Mouse (Mus musculus): Measurements from ENCODE around the gene 2610507B11Rik. TPM values are rescaled to one million over a fixed set of nuclear protein-coding genes. Genes with fewer than 3 reads are reported as not detected.
"Not testable (repeated sequence)": the region's sequence is repeated elsewhere in the genome, so short reads cannot be mapped to it uniquely, and the experiment has no call there.

2610507B11Rik gene
- polyA plus RNA-seq, 1 experiment from 2014 or later: 71.9 TPM

DNA sequence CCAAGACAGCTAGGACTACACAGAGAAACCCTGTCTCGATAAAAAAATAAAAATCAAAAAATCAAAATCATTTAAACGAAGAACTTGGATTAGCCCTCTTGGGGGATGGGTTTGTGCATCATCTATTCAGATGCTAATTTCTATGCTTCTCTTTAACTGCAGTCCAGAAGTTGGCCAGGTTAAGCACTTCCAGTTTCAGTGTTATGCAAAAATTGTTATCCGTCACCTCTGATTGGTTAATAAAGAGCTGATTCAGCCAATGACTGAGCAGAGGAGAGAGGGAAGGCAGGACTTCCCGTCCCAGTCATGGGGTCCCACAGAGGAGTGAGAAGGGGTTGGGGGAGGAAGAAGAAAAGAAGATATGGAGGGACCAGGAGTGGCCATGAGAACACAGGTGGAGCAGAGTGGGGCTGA lies 13.8 kb upstream of the 2610507B11Rik start:
- no peaks in the 10 kb centered on the region for H3K27me3 ChIP-seq
- H3K4me2 ChIP-seq: peak overlapping the region; percentile 2; the same call in 1 of the 2 replicates
- peaks cover 25% of the 10 kb centered on the region for H3K36me3 ChIP-seq
- no peak for ATAC-seq (replicated peaks; ENCODE audit: insufficient number of reproducible peaks, insufficient read depth, low FRiP score, low read depth)
- H3K9ac ChIP-seq: no peak overlapping the region
- no peak overlapping the region for H3K4me3 ChIP-seq
- no peak overlapping the region for H3K27ac ChIP-seq
- WGBS: 68% methylated on average over 4 of the region's 4 CpGs
- no peaks in the 10 kb centered on the region for H3K9me3 ChIP-seq (replicated peaks)
- peaks cover 29% of the 10 kb centered on the region for H3K4me1 ChIP-seq (replicated peaks)

DNA sequence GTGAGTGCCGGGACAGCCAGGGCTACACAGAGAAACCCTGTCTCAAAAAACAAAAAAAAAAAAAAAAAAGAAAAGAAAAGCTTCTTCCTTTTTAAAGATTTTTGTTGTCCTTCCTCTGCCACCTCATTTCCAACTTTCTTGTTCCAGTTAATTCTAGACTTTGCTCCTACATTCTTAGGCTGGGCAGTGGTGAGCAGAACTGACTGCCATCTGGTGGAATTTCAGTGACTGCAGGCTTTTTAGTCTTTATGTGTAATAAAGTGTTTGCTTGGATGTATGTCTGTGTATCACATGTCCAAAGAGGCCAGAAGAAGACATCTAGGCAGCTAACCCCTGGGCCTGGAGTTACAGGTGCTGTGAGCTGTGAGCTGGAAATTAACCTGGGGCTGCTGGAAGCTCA lies 4.9 kb upstream of the 2610507B11Rik start:
- H3K4me2 ChIP-seq: no peak overlapping the region
- no peak for ATAC-seq (replicated peaks; ENCODE audit: insufficient number of reproducible peaks, insufficient read depth, low FRiP score, low read depth)
- no peak overlapping the region for H3K4me3 ChIP-seq
- peaks cover 10% of the 10 kb centered on the region; the same call in 1 of the 2 replicates for H3K27me3 ChIP-seq
- no peaks in the 10 kb centered on the region for H3K9me3 ChIP-seq (replicated peaks)
- H3K4me1 ChIP-seq (replicated peaks): no peaks in the 10 kb centered on the region
- no peak overlapping the region for H3K27ac ChIP-seq
- WGBS: 77% methylated on average over 1 of the region's 1 CpGs
- H3K36me3 ChIP-seq: peaks cover 30% of the 10 kb centered on the region
- no peak overlapping the region for H3K9ac ChIP-seq

DNA sequence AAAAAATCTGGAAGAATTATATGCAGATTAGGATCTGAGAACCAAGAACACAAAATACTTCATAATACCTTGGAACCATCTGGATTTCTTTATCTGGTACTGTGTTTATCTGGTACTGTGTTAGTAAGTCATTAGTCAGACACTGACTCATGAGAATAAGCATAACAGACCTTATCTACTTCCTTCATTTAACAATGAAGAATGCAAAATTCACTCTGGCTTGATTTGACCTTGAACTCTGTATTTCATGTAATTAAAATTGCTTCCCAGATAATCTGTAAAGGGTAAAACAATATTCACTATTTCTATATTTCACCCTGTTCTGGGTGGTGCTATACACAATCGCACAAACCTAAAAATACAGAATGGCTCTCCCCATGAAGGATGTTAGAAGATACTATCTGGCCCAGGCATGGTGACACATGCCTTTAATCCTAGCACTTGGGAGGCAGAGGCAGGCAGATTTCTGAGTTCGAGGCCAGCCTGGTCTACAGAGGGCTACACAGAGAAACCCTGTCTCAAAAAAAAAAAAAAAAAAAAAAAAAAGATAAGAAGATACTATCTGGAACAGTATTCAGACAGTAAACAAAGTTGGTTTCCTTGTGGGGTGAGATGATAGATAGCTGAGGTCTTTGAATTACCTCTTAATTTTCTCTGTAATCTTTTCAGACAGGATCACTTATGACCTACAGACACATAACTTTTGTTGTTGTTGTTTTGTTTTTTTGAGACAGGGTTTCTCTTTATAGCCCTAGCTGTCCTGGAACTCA lies 878 bp upstream of the 2610507B11Rik start:
- H3K9me3 ChIP-seq (replicated peaks): no peaks in the 10 kb centered on the region
- peak overlapping the region; percentile 60 for H3K4me2 ChIP-seq
- H3K9ac ChIP-seq: no peak overlapping the region
- no peak for ATAC-seq (replicated peaks; ENCODE audit: insufficient number of reproducible peaks, insufficient read depth, low FRiP score, low read depth)
- no peak overlapping the region for H3K27ac ChIP-seq
- peaks cover 13% of the 10 kb centered on the region for H3K4me1 ChIP-seq (replicated peaks)
- peaks cover 24% of the 10 kb centered on the region for H3K36me3 ChIP-seq
- 93% methylated on average over 2 of the region's 2 CpGs for WGBS
- H3K4me3 ChIP-seq: peak overlapping the region; percentile 98
- peaks cover 10% of the 10 kb centered on the region; the same call in 1 of the 2 replicates for H3K27me3 ChIP-seq

DNA sequence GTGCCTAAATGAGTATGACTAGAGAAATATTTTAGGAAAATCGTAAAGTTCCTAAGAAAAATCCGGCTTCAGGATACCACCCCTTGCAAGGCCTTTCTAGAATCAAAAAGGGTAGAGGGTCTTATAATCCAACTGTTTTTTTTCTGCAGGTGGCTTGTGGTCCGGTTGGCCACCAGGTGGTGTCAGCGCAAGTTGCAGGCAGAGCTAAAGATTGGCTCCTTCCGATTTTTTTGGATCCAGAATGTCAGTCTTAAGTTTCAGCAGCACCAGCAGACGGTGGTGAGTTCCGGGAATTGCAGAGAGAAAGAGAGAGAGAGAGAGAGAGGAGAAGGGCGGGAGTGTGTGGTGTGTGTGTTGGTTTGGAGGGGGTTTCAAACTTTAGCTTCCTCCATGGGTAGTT lies 998 bp downstream of the 2610507B11Rik start:
- H3K9ac ChIP-seq: peak overlapping the region; percentile 86
- peak overlapping the region; percentile 98 for H3K4me3 ChIP-seq
- peaks cover 42% of the 10 kb centered on the region for H3K36me3 ChIP-seq
- WGBS: 5% methylated on average over 8 of the region's 8 CpGs
- peak overlapping the region; percentile 60 for H3K4me2 ChIP-seq
- H3K9me3 ChIP-seq (replicated peaks): no peaks in the 10 kb centered on the region
- peaks cover 13% of the 10 kb centered on the region for H3K4me1 ChIP-seq (replicated peaks)
- H3K27me3 ChIP-seq: peaks cover 10% of the 10 kb centered on the region; the same call in 1 of the 2 replicates
- no peak for ATAC-seq (replicated peaks; ENCODE audit: insufficient number of reproducible peaks, insufficient read depth, low FRiP score, low read depth)
- H3K27ac ChIP-seq: peak overlapping the region; percentile 90; the same call in 1 of the 2 replicates

DNA sequence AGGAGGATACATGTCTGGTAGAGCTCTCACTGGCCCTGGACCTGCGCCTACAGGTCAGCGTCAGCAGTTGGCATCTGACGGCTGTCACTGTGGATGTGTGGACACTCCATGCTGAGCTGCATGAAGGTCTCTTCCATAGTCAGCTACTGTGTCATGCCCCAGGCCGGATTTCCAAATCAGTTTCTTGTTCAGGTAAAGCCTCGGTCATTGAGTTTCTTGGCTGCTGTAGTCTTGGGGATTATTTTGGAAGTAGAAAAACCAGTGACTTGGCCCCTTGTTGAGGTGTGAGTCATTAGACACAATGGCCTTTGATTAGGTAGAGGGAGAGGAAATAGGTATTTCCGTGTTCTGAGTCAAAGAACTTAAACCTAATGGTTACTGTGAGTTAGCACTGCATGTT lies 4.0 kb downstream of the 2610507B11Rik start:
- Histone ChIP-seq H3K9ac (no peak overlapping the region), H3K9me3 (replicated peaks) (no peaks in the 10 kb centered on the region), H3K36me3 (peaks cover 70% of the 10 kb centered on the region), H3K4me1 (replicated peaks) (peaks cover 13% of the 10 kb centered on the region), H3K27me3 (no peaks in the 10 kb centered on the region), H3K4me2 (no peak overlapping the region), H3K27ac (no peak overlapping the region), H3K4me3 (no peak overlapping the region)
- no peak for ATAC-seq (replicated peaks; ENCODE audit: insufficient number of reproducible peaks, insufficient read depth, low FRiP score, low read depth)
- 86% methylated on average over 6 of the region's 6 CpGs for WGBS

DNA sequence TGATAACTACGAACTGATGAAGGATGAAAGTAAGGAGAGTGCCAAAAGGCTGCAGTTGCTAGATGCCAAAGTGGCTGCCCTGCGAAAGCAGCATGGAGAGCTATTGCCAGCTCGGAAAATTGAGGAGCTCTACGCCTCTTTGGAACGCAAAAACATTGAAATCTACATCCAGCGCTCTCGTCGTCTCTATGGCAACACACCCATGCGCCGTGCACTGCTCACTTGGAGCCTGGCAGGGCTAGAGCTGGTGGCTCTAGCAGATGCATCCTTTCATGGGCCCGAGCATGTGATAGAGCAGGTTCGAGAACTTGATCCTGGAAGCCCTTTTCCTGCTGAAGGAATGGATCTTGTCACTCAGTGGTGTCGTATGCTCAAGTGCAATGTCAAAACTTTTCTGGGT lies 10.4 kb downstream of the 2610507B11Rik start:
- Histone ChIP-seq H3K4me3 (no peak overlapping the region), H3K36me3 (peaks cover 96% of the 10 kb centered on the region), H3K4me1 (replicated peaks) (no peaks in the 10 kb centered on the region), H3K9ac (no peak overlapping the region), H3K27me3 (no peaks in the 10 kb centered on the region), H3K4me2 (no peak overlapping the region), H3K9me3 (replicated peaks) (no peaks in the 10 kb centered on the region), H3K27ac (no peak overlapping the region)
- 83% methylated on average over 13 of the region's 13 CpGs for WGBS
- no peak for ATAC-seq (replicated peaks; ENCODE audit: insufficient number of reproducible peaks, insufficient read depth, low FRiP score, low read depth)

DNA sequence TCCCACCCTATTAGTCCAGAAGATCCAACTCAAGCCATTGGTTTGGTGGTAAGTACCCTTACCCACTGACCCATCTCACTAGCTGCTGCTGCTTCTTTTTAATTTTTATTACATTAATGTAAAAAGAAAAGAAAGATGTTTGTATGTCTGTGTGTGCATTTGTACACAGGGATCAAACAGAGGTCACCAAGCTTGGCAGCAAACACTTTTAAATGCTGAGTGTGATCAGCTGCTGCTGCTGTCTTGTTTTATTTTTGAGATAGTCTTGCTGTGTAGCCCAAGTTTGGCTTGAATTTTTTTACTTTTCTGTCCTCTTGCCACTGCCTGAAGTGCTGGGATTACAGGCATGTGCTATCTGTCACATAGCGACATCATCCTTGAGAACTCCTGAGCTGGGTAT lies 14.0 kb downstream of the 2610507B11Rik start:
- Histone ChIP-seq H3K4me3 (no peak overlapping the region), H3K9ac (no peak overlapping the region), H3K27me3 (no peaks in the 10 kb centered on the region), H3K4me1 (replicated peaks) (0 out of 2 replicates have a peak, but pooled peaks cover 3% of the 10 kb centered on the region), H3K4me2 (no peak overlapping the region), H3K27ac (no peak overlapping the region), H3K36me3 (peaks cover 97% of the 10 kb centered on the region), H3K9me3 (replicated peaks) (no peaks in the 10 kb centered on the region)
- WGBS: 97% methylated on average over 1 of the region's 1 CpGs
- ATAC-seq (replicated peaks; ENCODE audit: insufficient number of reproducible peaks, insufficient read depth, low FRiP score, low read depth): no peak

DNA sequence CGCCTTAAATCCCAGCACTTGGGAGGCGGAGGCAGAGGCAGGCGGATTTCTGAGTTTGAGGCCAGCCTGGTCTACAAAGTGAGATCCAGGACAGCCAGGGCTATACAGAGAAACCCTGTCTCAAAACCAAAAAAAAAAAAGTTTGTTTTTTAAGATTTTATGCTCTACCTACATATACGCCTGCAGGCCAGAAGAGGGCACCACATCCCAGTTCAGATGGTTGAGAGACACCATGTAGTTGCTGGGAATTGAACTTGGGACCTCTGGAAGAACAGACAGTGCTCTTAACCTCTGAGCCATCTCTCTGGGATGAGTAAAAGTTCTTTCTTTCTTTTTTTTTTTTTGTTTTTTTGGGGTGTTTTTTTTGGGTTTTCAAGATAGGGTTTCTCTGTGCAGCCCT lies 14.6 kb downstream of the 2610507B11Rik start:
- not testable (repeated sequence) for H3K9ac ChIP-seq; H3K4me2 ChIP-seq; H3K9me3 ChIP-seq (replicated peaks); H3K27ac ChIP-seq; ATAC-seq (replicated peaks; ENCODE audit: insufficient number of reproducible peaks, insufficient read depth, low FRiP score, low read depth); H3K4me3 ChIP-seq; H3K27me3 ChIP-seq; H3K4me1 ChIP-seq (replicated peaks)
- H3K36me3 ChIP-seq: peaks cover 98% of the 10 kb centered on the region
- 94% methylated on average over 4 of the region's 4 CpGs for WGBS

DNA sequence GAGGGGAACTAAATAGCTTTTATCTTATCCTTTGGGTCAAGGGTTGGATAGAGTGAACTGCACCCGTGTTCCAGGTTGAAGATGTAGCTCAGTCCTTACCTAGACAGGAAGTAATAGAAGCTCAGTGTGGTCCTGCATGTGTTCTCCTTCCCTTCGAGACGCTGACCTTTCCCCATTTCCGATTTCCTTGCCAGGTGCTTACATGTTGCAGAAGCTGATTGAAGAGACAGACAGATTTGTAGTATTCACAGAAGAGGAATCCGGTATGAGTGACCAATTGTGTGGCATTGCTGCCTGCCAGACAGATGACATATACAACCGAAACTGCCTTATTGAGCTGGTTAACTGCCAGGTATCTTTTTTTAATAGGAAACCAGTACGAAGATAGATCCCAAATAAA lies 17.3 kb downstream of the 2610507B11Rik start:
- peaks cover 98% of the 10 kb centered on the region for H3K36me3 ChIP-seq
- H3K27ac ChIP-seq: no peak overlapping the region
- H3K4me2 ChIP-seq: no peak overlapping the region
- 73% methylated on average over 7 of the region's 7 CpGs for WGBS
- H3K4me1 ChIP-seq (replicated peaks): 0 out of 2 replicates have a peak, but pooled peaks cover 3% of the 10 kb centered on the region
- no peak overlapping the region for H3K9ac ChIP-seq
- no peak for ATAC-seq (replicated peaks; ENCODE audit: insufficient number of reproducible peaks, insufficient read depth, low FRiP score, low read depth)
- no peaks in the 10 kb centered on the region for H3K27me3 ChIP-seq
- no peaks in the 10 kb centered on the region for H3K9me3 ChIP-seq (replicated peaks)
- no peak overlapping the region for H3K4me3 ChIP-seq

DNA sequence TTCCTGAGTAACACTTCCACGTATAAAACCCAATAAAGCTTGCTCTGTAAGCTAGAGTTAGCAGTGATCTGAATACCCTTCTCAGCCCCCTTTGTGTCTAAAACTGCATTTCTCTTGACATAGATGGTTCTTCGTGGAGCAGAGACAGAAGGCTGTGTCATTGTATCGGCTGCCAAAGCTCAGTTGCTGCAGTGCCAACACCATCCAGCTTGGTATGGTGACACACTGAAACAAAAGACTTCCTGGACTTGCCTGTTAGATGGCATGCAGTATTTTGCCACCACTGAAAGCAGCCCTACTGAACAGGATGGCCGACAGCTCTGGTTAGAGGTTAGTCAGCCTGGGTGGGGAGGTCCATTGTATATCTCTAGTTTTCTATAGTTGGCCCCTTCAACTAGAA lies 18.0 kb downstream of the 2610507B11Rik start:
- H3K4me1 ChIP-seq (replicated peaks): 0 out of 2 replicates have a peak, but pooled peaks cover 3% of the 10 kb centered on the region
- H3K27ac ChIP-seq: no peak overlapping the region
- H3K4me3 ChIP-seq: no peak overlapping the region
- peaks cover 98% of the 10 kb centered on the region for H3K36me3 ChIP-seq
- no peak overlapping the region for H3K4me2 ChIP-seq
- no peak overlapping the region for H3K9ac ChIP-seq
- no peaks in the 10 kb centered on the region for H3K9me3 ChIP-seq (replicated peaks)
- H3K27me3 ChIP-seq: no peaks in the 10 kb centered on the region
- ATAC-seq (replicated peaks; ENCODE audit: insufficient number of reproducible peaks, insufficient read depth, low FRiP score, low read depth): no peak
- 91% methylated on average over 4 of the region's 4 CpGs for WGBS

DNA sequence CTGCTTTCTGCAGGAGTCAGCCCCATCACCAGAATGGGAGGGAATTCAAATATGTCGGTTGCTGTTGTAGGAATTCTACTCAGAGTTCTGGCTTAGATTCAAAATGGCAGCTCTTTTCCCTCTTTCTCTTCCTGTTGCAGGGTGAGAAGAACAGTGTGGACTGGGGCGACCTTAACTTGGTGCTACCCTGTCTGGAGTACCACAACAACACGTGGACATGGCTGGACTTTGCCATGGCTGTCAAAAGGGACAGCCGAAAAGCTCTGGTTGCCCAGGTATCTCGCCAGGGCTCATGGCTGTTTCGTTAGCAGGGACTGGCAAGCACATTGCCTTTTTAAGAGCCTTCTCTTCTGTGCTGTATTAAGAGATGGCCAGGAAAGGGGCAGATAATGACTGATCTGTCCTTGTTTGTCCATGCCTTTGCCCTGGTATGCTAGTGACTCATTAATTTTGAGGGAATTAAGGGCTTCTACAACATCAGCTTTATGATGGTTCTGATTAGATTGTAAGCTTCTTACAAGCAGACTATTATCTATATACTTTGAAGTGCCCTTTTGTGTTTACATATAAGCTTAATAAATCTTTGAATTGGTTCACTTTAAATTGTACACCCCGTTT lies 27.7 kb downstream of the 2610507B11Rik start:
- WGBS: 89% methylated on average over 7 of the region's 7 CpGs
- Histone ChIP-seq H3K27ac (no peak overlapping the region), H3K4me2 (no peak overlapping the region), H3K4me3 (no peak overlapping the region), H3K4me1 (replicated peaks) (no peaks in the 10 kb centered on the region), H3K9ac (no peak overlapping the region), H3K36me3 (peaks cover 79% of the 10 kb centered on the region), H3K9me3 (replicated peaks) (no peaks in the 10 kb centered on the region), H3K27me3 (no peaks in the 10 kb centered on the region)
- ATAC-seq (replicated peaks; ENCODE audit: insufficient number of reproducible peaks, insufficient read depth, low FRiP score, low read depth): no peak

Measured in heart, embryonic 15.5 days (tissue).